Mouse (Mus musculus): ENCODE measurements at regions not wholly inside any gene's neighbourhood (a gene's known extent, or its start where the extent isn't known, plus 50 kb on each side); places are given as distances from the start of the nearest gene placed in this dataset.
A peak's percentile ranks its signal among the peaks of the same experiment; 100 is the strongest.

DNA sequence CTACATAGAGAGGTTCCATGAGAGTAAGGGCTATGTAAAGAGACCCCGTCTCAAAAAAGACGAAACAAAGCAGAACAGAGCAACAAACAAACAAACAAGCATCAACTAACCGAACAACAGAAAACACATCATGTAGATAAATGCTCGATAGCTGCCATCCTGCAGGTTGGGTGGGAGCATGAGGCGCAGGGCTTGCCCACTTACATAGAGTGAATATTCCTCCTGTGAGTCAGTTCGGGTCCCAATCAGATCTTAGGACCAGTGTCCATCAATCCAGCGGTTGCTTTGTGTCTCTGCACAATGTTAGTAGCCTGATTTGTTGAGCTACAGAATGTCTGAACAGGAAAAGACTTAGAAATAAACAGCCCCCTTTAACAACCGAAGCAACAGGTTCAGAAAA, 129.4 kb upstream of the Rcn1 start:
- no peak for DNase-seq

DNA sequence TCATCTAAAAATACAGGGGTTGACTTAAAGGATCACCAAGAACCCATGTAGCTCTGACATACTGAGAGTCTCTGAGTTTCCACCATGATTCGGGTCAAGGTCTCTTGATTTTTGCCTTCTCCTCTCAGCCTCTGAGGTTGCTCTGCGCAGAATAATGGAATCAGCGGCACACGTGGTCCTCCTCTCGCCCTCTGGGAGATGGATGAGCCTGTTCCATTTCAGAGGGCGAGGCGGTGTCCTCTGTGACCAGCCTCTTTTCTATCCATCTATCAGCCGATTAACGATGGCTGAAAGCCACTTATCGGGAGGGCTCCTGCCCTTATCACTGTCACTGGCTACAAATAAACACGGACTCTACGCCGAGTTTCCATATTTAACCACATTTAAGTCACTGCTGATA, 124.6 kb upstream of the Pax6 start:
- DNase-seq = no peak

DNA sequence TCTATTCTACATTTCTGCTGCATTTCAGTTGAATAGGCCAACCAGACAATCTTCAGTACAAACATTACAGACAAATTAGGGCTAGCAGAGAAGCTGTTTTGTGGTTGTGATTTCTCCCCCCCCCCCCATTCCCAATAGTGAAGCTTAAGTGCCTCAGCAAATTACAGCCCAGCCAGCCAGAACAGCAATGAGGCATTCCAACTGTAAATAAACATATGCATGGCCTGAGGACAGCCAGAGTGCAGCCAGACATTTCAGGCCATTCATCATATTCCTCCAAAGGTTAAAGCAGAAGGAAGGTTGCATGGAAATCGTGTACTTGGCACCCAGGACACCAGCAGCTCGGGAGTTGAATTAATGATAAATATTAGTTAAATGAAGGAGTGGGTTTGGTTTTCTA, 116.6 kb upstream of the Pax6 start:
- DNase-seq = no peak

DNA sequence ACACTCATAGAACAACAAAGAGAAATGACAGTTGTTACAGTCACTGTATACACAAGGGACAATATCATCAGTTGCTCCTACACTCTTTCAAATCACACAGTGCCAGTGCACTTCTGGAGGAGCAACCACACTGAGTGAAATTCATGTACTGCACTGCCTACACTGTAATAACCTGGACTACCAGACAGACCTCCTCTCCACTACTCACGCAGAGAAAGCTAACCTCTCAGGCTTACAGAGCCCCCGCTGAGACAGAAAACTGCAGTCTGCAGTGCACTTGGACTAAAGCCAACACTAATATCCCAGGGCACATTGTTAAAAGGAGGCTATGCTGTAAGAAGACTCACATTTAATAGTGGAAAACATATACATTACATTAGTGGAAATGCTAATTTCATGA, 81.9 kb upstream of the Pax6 start:
- DNase-seq = no peak

DNA sequence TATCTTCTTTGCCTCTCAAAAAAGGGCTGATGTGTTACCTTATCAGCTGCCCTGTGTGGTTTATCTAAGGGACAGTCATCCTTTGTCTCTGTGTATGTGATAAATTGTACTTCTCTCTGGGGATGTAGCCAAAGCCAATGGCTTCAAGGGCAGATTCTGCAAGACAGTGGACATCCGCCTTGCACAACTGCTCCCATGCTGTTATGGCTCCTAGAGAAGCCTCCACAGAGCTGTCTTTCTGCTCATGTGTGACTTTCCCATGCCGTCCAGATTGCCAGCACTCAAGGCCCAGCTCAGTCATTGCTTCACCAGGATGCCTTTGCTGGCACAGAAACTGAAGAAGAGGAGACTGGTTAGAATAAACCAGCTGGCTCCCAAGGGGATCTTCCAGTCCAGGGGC, 74.6 kb upstream of the Pax6 start:
- peak; percentile 43 to 57 for DNase-seq

DNA sequence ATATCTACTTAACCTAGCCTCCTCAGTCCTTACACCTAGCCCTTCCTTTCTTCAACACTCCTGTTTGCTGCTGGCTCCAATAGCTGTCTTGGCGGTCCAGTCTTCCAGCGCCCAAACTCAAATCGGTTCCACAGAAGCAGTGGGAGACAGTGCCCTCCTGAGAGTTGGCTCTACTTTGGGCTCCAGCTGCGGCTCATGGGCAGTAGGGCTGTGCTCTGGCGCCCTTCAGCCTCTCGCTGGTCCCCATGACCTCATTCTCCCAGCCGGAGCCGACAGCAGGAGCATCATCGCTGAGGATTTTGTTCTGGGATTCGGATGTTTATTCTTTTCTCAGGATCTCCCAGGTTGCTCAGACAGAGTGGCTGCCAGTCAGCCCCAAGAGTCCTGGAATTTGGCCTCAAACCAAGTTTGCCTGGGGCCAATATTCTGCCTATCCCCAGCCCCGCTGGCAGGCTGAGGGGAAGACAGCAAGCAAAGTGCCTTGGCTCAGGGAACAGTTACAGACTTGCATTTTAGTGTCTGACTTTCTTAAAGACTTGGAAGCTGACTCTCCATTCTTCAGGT, 64.1 kb upstream of the Pax6 start:
- DNase-seq = no peak

DNA sequence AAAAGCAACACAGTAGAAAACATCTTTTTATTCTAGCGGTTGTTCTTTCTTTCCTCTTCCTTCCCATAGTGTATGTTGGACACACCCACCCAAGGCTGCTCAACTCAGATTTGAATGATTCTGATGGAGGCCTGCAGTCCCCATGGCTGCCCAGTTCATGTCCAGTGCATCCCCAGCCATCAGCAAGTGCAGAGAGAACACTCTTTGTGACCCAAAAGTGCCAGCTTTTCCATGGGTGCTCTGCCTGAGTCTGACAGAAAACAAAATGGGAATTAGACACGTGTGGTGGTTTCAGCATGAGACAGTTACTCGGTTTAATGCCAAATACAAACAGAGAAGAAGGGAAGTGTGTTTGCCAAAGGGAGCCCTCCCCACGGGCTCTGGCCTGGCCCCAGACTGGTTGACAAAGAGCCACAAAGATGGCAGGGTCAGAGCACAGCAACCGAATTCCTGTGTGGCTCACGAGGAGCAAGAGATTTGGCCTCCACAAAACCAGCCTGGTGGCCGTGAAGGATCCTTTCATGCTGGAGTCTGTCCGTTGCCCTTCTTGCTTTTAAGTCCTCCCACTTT, 60.6 kb upstream of the Pax6 start:
- no peak for DNase-seq

DNA sequence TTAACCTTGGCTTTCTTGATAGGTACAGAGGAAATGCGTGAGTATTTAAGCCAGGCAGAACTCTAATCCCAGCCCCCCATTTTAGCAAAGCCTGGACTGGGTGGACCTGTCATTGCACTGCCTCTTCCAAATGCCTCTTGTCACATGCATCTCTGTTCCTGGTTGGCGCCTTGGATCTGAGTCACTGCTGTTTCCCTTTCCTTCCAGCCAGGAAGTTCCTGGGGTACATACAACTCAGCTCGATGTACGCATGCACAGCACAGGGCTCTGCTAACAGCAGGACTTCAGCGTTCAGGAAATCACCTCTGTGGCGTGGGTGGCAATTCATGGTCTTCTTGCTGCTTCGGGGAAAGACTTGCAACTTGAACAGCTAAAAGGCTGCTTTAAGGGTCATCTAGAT, 59.9 kb upstream of the Pax6 start:
- DNase-seq = no peak

DNA sequence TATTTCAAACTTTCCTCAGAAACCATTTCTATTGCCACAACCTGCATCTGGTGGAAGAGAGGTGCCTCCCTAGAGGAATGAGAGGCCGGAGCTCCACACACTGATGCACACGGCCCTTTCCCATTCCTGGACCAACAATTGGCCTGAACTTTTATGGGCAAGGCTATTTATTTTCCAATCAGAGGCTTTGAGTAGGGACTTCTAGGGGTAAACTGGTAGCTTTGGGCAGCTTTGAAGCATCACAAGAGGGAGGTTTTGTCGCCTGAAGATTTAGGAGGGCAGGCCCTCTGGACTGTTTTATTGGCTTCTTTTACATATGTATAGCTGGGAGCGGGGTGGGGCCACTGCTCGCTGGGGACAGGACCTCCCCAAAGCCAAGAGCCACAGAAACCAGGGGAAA, 57.7 kb upstream of the Pax6 start:
- no peak for DNase-seq

DNA sequence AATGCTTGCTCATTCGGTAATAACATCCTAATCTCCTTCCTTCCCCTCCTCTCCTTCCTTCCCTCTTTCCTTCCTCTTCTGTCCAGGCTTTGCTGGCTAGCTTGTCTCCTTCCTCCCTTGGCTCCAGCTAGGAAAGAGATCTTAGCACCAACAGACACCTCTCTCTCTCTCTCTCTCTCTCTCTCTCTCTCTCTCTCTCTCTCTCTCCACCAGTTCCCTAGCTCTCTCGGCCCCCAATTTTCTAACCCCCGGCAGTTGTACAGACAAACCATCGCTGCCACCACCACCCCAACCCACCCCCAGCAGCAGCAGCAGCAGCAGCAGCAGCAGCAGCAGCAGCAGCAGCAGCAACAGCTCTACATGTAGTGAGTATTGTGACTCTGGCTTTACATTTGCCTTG, 57.0 kb upstream of the Pax6 start:
- DNase-seq = no peak

DNA sequence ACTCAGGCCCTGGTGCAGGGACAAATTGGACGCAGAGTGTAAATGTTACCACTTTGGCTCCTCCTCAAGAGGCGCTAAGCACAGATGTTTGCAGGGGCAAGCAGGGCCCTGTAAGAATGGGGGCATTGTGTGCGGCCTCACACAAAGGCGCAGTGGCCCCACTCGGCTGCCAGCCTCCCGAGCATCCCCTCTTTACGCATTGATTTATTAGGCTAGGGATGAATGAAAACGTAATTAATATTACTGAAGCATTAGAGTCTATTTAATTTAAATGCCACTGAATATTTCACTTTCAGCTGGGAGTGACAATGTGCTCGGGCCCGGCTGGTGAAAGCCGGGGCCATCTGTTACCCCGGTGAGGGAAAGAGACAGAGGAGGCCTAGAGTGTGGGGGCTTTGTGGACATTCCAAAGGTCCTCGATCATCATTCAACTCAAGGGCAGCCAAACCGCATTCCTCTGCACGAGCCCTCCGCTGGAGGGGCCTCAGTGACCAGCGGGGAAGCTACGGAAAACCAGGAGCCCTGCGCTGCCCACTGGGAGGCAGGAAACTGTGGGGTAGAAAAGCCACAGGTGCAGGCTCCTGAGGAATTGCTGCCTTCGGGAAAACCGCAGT, 56.5 kb upstream of the Pax6 start:
- DNase-seq = no peak

DNA sequence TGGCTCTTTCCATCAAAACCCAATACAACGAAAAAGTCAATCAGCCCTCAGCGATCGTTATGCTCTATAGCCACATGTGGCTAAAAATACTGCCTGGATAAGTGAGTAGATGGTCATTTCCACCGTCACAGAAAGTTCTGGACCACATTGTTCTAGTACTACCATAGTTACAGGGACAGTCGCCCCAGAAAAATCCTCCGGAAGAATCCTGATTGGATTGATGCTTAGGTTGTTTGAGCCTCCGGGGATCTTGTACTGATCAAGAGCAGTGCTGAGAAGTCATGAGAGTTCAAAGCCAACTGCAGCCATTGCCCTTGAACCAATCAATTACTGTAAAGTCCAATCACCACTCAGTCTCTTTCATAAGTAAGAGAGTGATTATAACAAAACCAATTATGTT, 56.0 kb upstream of the Pax6 start:
- DNase-seq = no peak

DNA sequence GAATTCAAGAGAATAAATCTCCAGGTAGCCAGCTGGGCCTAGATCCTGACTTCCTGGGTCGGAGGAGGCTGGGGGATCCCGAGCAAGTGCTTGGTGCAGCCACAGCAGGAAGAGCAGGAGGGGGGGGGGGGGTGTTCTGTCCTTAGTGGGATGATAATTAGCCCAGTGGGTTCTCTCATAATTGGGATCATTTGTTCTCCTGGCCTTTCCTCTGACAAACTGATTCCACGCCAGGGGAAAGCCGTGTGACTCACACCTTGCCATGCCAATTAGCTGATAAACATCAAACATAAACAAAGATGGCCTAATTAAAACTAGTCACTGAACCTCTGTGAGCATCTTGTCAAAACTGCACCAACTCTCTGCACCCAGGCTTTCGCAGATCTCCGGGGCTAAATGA, 55.5 kb upstream of the Pax6 start:
- DNase-seq = no peak

DNA sequence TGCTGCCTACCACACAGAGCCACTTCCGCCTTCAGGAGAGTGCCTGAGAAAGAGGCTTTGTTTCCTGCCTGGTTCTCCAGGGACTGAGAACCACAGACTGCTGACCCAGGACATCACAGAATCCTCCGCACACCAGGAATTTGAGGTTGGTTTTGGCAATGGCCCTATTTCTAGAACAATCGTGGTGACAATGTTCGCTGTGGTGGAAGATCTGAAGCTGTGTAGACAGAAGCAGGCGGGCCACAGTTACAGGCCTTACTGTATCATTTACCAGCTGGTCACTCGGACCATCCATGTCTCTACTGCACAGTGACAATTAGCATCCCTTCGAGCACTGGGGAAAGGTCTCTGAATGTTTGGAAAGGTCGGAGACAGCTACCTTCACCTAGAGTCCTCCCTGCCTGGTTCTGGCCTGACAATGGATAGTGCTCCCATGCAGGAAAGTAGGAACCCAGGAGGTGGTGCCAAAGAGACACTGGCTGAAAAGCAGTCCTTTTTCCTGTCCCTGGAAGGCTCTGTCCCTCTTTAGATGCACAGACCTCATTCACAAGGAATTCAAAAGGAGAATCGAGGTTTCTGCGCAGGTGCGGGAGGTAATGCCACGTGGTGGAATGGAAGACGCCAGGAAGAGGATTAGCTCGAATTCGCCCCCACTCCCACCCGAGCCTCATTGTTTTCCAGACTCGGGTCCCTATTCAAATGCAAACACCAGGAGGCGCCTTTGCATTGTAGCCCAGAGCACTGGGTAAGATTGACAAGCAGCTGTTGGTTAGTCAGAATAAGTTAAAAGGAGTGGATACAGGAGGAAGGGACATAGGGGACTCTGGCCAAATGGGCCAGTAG, 52.6 kb upstream of the Pax6 start:
- DNase-seq = peak; percentile 21 to 46
